Mouse (Mus musculus): ENCODE measurements around the gene Btbd35f25. TPM values are rescaled to one million over a fixed set of nuclear protein-coding genes. Genes with fewer than 3 reads are reported as not detected.

The Btbd35f25 gene
- total and polyA plus RNA-seq, 3 experiments: not detected

DNA sequence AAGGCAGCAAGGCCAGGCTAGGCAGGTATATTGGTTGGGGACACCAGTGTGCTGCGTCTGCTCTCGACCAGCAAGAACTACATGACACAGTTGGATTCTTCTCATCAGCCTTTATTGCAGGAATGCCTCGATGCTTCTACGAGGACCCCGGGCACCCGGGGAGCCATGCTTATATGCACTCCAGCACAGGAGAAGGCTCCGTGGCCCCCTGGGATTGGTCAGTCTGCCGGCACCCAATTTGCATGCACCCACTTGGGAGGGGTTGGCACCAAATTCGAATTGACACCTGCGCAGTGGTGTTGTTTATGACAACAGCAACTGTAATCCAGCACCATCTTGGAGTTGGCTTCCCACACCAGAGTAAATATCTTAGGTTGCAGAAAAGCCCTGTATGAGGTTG, 28.1 kb upstream of the Btbd35f25 start (continued):
- no peak for TF ChIP-seq EP300 (IDR thresholded peaks at IDR 0.05; ENCODE audit: low read depth in 1 of 2, low read length in 2 of 2)
- TF ChIP-seq CHD1 (IDR thresholded peaks at IDR 0.05; ENCODE audit: low read depth, low read length): no peak
- TF ChIP-seq ZMIZ1 (IDR thresholded peaks at IDR 0.05; ENCODE audit: low read depth, low read length): no peak
- TF ChIP-seq TCF12 (IDR thresholded peaks at IDR 0.05; ENCODE audit: low read depth, low read length): no peak
- TF ChIP-seq ZC3H11A (IDR thresholded peaks at IDR 0.05; ENCODE audit: low read depth, low read length): no peak
- TF ChIP-seq ETS1 (IDR thresholded peaks at IDR 0.05; ENCODE audit: low read depth, low read length): no peak
- TF ChIP-seq USF1 (IDR thresholded peaks at IDR 0.05; ENCODE audit: low read depth, low read length): no peak
- no peak for TF ChIP-seq MXI1 (IDR thresholded peaks at IDR 0.05; ENCODE audit: low read depth, low read length)

DNA sequence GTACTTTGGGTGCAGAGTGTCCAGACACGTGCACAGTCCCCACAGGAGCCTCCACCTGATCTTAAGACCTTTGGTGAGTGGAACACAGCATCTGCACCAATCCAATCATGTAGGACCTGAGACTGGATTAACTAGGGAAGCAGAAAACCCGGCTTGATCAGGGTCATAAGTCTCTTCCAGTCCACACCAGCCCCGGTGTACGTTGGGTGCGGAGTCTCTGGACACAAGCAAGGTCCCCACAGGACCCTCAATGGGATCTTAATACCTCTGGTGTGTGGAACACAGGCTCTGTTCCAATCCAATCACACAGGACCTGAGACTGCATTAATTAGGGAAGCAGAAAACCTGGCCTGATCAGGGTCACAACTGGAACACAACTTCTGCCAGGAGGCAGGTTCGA, 20.0 kb upstream of the Btbd35f25 start:
- TF ChIP-seq MYC (IDR thresholded peaks at IDR 0.05; ENCODE audit: low read depth, low read length) (no peak), POLR2A (IDR thresholded peaks at IDR 0.05; ENCODE audit: control insufficient read depth in 1 of 2, insufficient read depth in 1 of 2, low read depth in 1 of 2, low read length in 2 of 2, poor library complexity in 1 of 2) (no peak), NRF1 (IDR thresholded peaks at IDR 0.05; ENCODE audit: insufficient read depth, low read depth, low read length, poor library complexity, severe bottlenecking) (no peak), MAZ (IDR thresholded peaks at IDR 0.05; ENCODE audit: low read depth, low read length) (no peak), JUND (IDR thresholded peaks at IDR 0.05; ENCODE audit: low read depth, low read length) (no peak), MAFK (IDR thresholded peaks at IDR 0.05; ENCODE audit: borderline replicate concordance, low read depth, low read length) (no peak), POLR2AphosphoS2 (IDR thresholded peaks at IDR 0.05; ENCODE audit: low read length) (no peak), TCF12 (IDR thresholded peaks at IDR 0.05; ENCODE audit: low read depth, low read length) (no peak), ZMIZ1 (IDR thresholded peaks at IDR 0.05; ENCODE audit: low read depth, low read length) (no peak), CTCF (IDR thresholded peaks at IDR 0.05 in 2 of 3, conservative IDR thresholded peaks at IDR 0.05 in 1 of 3; ENCODE audit: control insufficient read depth in 1 of 3, insufficient read depth in 1 of 3, low read depth in 2 of 3, low read length in 3 of 3, poor library complexity in 1 of 3, severe bottlenecking in 1 of 3) (no peak)
- no peak overlapping the region for H3K4me3 ChIP-seq (ENCODE audit: control insufficient read depth in 1 of 2, insufficient read depth in 1 of 2, low read depth in 2 of 2, low read length in 2 of 2)
- no peak for DNase-seq (ENCODE audit: low read depth, low spot score)

More for the DNA sequence above, 20.0 kb upstream of the Btbd35f25 start:
- H3K36me3 ChIP-seq (ENCODE audit: control insufficient read depth in 1 of 2, insufficient read depth in 2 of 2, low read length in 2 of 2): no peaks in the 10 kb centered on the region
- H3K9me3 ChIP-seq (replicated peaks; ENCODE audit: insufficient read depth, low read length): no peaks in the 10 kb centered on the region
- H3K9ac ChIP-seq (ENCODE audit: control insufficient read depth, low read depth, low read length, poor library complexity, severe bottlenecking): no peak overlapping the region
- H3K27ac ChIP-seq (ENCODE audit: control insufficient read depth, low read depth, low read length): no peak overlapping the region
- H3K4me1 ChIP-seq (ENCODE audit: control insufficient read depth in 1 of 2, insufficient read depth in 2 of 2, low read length in 2 of 2): no peaks in the 10 kb centered on the region
- no peaks in the 10 kb centered on the region for H3K79me2 ChIP-seq (ENCODE audit: control insufficient read depth, insufficient read depth, low read length, poor library complexity)
- no peaks in the 10 kb centered on the region for H3K27me3 ChIP-seq (ENCODE audit: control insufficient read depth in 1 of 2, insufficient read depth in 2 of 2, low read length in 2 of 2)

Other genes with a start within 250 kb of the Btbd35f25 start
- gene Gm21883, start 142.9 kb downstream of the Btbd35f25 start, total RNA-seq (2012; rRNA removed): not detected in 2 replicates
- gene Gm21883, start 142.9 kb downstream of the Btbd35f25 start, polyA plus RNA-seq (2012; ENCODE audit: insufficient read depth in 1 of 2, insufficient read length in 2 of 2, low read depth in 1 of 2, low replicate concordance in 2 of 2, missing spikeins in 1 of 2): not detected
- gene Spin2e, start 98.2 kb downstream of the Btbd35f25 start, total RNA-seq (2012; rRNA removed): not detected in 2 replicates
- gene Spin2e, start 98.2 kb downstream of the Btbd35f25 start, polyA plus RNA-seq (2012; ENCODE audit: insufficient read depth in 1 of 2, insufficient read length in 2 of 2, low read depth in 1 of 2, low replicate concordance in 2 of 2, missing spikeins in 1 of 2): not detected
- not detected in 2 replicates for gene Gm21637, start 244.9 kb upstream of the Btbd35f25 start, total RNA-seq (2012; rRNA removed)
- not detected for gene Gm21637, start 244.9 kb upstream of the Btbd35f25 start, polyA plus RNA-seq (2012; ENCODE audit: insufficient read depth in 1 of 2, insufficient read length in 2 of 2, low read depth in 1 of 2, low replicate concordance in 2 of 2, missing spikeins in 1 of 2)

Measured in MEL (cell line).